Mouse (Mus musculus) brain, adult 10 weeks (tissue): ENCODE results near the gene Cdkn2d. TPM values are rescaled to one million over a fixed set of nuclear protein-coding genes. Genes with fewer than 3 reads are reported as not detected.

ENCODE experiments used
- polyA plus RNA-seq: library from polyadenylated mRNA; stranded (reverse); fragments of 350-450 nt; fragmentation: Illumina TruSeq; extraction: RNeasy Lipid Tissue Mini Kit (QIAGEN cat#74804); gene quantifications from one replicate; pipeline ENCODE4 v1.2.3, GENCODE M21; 2015; ENCODE audit warnings: low read depth, low replicate concordance

The Cdkn2d gene
- 74.0 TPM for polyA plus RNA-seq

DNA sequence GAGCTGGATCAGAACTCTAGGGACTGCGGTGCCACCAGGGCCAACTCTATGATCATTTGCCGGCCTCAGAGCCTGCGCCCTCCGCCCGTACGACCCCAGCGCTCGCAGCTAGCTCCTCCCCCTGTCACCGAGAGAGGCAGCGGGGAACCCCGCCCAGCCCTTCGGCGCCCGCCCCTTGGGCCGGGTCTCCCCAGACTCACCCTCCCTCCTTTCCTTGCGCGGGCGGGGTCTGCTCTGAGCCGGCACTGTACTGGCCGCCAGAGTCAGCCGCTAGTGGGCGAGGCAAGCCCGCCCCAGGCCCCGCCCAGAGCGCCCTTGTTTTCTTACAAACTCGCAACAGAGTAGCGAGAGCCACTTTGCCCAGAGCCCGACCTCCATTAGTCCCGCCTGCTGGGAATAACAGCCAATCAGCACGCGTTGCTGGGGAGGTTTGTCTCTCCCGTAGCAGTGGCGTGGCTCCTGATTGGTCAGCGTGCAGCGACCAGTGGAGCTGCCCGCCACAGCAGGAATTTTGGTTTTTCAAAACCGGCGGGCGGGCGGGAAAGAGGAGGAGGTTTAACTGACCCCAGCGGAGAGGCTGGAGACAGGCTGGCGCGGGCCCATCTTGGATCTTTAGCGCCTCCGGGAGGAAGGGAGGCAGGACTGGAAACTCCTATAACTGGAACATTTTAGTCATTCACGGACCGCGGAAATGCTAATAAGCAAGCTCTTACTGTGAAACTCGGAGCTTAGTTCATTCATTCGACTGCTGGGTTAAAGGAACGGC is at the start of gene Cdkn2d:
TSS of gene Cdkn2d (minus strand) at position 386 of the 766 bp plus-strand sequence.

DNA sequence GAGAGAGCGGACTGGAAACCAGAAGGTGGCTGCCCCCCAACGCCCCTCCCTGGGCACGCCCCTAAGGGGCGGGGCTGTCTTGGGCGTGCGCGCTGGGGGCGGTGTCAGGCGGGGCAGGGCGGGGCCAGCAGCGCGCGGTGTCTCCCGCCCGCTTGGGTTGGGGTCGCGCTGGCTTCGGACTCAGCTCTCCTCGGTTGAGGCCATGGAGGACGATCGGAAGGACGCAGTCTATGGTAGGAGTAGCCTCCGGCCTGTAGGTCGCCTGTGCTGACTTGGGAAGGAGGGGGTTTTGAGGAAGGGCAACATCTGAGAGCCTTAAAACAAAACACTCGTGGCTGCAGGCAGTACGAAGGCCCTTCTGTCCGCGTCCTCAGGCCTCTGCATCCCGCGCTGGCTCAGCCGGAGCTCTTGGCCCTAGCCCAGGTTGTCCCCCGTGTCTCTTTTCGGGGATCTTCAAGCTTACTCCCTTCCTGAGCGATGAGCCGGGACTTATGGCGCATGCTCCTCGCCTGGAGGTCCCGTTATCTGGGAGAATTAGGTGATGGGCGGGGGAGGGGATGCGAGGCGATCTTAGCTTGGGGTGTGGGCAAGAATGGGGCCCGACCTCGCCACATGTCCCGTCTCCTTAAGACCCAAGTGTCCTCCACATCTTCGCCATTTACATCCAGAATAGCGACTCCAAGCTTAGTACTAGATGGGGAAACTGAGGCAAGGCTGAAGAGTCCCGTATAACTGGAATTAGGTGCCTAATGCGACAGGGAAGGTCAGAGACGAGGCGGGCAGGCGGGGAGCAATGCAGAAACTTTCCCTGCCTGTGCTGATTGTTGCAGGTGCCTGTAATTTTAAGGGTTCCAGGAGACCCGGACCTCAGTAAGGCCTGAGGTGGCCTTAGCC is 29.7 kb upstream of the Cdkn2d start, which contains the start of gene Slc44a2:
TSS of gene Slc44a2 (plus strand) at position 80 of the 894 bp plus-strand sequence.

DNA sequence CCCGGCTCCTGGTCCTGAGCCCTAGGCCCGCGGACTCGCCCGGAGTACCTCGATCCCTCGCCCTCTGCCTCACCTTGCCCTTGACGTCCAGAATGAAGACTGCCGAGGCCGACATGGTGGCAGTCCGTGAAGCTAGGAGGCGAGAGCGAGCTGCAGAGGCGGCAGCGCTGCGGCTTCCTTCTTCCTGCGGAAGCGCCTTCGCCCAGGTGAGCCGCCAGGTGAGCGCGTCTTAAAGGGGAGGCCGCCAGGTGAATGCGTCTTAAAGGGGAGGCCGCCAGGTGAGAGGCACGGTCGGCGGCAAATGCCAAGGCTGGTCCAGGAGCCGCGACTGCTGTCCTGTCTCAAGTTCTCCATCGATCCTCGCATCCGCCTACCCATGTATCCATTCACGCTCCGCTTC is 20.9 kb upstream of the Cdkn2d start, which contains the start of gene Ap1m2:
TSS of gene Ap1m2 (minus strand) at position 204 of the 400 bp plus-strand sequence.

DNA sequence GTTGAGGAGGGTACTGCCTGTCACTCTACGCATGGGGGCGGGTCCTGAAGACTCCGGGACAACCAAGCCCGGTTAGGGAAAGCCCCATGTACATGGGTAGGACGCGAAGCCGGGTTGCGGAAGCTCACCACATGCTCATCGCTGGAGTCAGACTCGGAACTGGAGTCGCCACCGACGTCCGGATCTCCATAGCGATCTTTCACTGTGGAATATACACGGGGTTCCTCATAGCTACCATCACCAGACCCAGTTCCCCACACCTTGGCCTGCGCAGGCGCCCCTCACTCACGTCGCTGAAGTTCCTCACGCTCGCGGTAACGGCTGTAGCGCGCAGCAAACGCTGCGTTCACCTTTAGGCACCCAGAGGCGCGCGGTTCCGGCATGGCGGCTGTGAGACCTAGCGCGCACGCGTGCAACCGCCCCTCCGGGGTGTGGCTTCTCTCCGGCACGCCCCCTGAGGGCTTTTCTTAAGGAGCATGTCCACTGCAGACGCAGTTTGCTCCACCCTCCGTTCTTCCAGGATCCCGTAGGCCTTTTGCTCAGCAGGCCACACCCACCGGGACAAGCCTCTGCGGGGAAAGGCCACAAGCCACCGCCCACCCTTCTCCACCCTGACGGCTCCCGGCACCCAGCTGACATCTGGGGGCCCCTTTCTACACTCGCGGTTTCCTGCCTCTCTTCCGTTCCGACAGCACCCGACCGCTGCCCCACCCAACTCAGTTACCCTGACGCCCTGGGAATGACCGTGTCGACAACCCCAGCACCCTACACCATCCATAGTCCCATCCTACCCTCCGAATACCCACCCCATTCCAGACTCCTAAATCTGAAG is 3.4 kb downstream of the Cdkn2d start, which contains the start of gene Kri1:
TSS of gene Kri1 (minus strand) at position 399 of the 832 bp plus-strand sequence.

DNA sequence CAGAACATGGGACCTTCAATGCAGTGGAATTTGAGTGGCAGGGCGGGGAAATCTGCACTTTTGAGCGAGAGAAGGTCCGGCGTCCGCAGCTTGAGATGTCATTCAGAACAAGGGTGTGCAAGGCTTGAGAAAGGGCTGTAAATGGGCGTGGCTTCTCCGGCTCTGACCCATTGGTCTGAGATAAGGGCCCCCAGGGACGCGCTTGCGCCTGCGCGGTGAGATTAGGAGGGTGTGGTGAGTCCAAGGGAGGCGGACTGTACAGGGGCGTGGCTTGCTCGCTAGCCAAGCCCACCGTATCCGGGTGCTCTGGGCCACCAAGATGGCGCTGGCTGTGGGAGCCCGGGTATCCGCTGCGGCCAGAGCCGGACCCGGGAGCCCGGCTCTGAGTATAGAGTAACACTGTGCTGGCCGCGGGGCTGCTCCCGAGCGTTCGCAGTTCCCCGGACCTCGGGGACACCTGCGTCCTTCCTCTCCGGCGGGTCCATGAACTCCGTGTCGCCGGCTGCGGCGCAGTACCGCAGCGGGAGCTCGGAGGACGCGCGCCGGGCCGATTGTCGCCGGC is 26.1 kb downstream of the Cdkn2d start, which contains the start of gene Atg4d:
TSS of gene Atg4d (plus strand) at position 294 of the 562 bp plus-strand sequence.

DNA sequence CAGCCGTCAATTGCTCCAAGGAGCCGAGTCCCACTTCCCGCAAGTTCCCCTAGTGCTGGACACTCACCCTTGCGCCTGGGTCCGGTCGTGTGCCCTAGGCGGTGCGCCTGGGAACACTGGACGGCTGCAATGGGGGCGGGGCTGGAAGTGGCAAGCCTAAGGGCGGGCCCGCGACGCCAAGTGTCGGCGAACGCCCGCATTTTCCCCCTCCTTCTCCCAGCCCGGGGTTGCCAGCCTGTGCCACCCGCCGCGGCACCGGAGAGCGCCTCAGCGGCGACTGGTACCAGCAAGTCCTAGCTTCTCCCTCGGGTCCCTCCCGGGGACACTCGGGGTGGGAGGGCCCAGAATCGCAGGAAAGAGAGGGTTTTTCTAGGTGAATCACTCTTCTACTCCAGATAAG is 42.9 kb downstream of the Cdkn2d start, which contains the start of gene S1pr5:
TSS of gene S1pr5 (minus strand) at position 118 of the 400 bp plus-strand sequence.

DNA sequence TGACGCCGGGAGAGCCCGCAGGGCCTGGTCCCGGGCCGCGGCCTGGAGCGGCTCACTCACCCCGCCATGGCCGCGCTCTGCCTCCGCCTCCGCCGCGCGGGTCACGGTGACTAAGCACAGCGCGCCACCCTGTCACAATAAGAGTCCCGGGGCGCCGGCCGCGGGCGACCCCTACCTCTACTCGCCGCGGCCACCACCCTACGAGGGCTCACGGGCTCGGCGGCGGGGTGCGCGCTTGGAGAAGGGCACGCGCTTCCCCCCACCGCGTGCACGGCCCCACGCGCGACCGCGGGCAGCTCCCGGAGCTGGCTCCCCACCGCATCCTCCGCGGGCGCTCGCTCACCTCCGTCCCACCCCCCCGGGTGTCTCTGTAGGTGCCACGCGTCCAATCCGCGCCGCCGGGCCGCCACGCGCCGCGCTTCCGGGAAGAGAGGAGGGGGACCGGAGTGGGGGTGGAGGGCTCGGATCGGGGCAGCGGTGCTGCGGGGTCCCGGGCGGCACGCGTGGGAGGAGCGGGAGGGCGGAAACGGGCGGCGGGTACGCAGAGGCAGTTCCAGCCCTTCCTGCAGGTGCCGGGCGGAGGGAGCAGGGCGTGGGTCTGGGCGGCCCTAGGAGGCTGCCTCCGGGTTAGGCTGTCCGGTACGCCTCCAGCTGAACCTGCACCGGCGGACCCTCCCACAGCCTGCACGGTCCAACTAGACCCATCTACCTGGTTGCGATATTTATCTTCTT is 52.3 kb downstream of the Cdkn2d start, which contains the start of gene Keap1:
TSS of gene Keap1 (minus strand) at position 629 of the 732 bp plus-strand sequence.

Other genes starting within 250 kb of the Cdkn2d start
- gene Zglp1, start 224.3 kb downstream of the Cdkn2d start, polyA plus RNA-seq, result not detected
- 1.4 TPM for gene Gm49373, start 218.3 kb downstream of the Cdkn2d start, polyA plus RNA-seq
- 105 TPM for gene Fdx1l, start 217.8 kb downstream of the Cdkn2d start, polyA plus RNA-seq
- 0.58 TPM for gene Gm38431, start 199.4 kb downstream of the Cdkn2d start, polyA plus RNA-seq
- 20.6 TPM for gene Raver1, start 199.4 kb downstream of the Cdkn2d start, polyA plus RNA-seq
- 8.4 TPM for gene Tyk2, start 160.2 kb downstream of the Cdkn2d start, polyA plus RNA-seq
- 183 TPM for gene Cdc37, start 141.4 kb downstream of the Cdkn2d start, polyA plus RNA-seq
- gene Pde4a, start 125.7 kb downstream of the Cdkn2d start, polyA plus RNA-seq, result 61.8 TPM
- gene Keap1, start 52.0 kb downstream of the Cdkn2d start, polyA plus RNA-seq, result 44.7 TPM
- gene S1pr5, start 43.0 kb downstream of the Cdkn2d start, polyA plus RNA-seq, result 15.2 TPM
- gene Atg4d, start 26.1 kb downstream of the Cdkn2d start, polyA plus RNA-seq, result 43.8 TPM
- gene Kri1, start 3.4 kb downstream of the Cdkn2d start, polyA plus RNA-seq, result 32.4 TPM
- gene Ap1m2, start 20.9 kb upstream of the Cdkn2d start, polyA plus RNA-seq, result 1.8 TPM
- gene Slc44a2, start 29.3 kb upstream of the Cdkn2d start, polyA plus RNA-seq, result 41.5 TPM
- gene Ilf3, start 76.5 kb upstream of the Cdkn2d start, polyA plus RNA-seq, result 63.8 TPM
- 23.6 TPM for gene Qtrt1, start 120.4 kb upstream of the Cdkn2d start, polyA plus RNA-seq
- 42.6 TPM for gene Dnm2, start 133.5 kb upstream of the Cdkn2d start, polyA plus RNA-seq
- gene Tmed1, start 218.8 kb upstream of the Cdkn2d start, polyA plus RNA-seq, result 22.1 TPM
- gene AB124611, start 234.8 kb upstream of the Cdkn2d start, polyA plus RNA-seq, result 0.88 TPM